Mouse (Mus musculus) cortical plate, adult 2 months (tissue): ENCODE measurements around the gene Hook2. TPM values are rescaled to one million over a fixed set of nuclear protein-coding genes. Genes with fewer than 3 reads are reported as not detected.

Experiments
- H3K27ac ChIP-seq: fragments of 200-500 bp; 2 replicates; pipeline ENCODE4 v1.5.1; 2012; ENCODE audit warnings: low read length, control low read depth, inconsistent platforms; ENCODE audit not compliant: insufficient read depth
- H3K4me1 ChIP-seq: fragments of 200-500 bp; 2 replicates; pipeline ENCODE4 v1.6.1; 2011; ENCODE audit warnings: low read length; ENCODE audit not compliant: control insufficient read depth, insufficient read depth
- H3K4me3 ChIP-seq: fragments of 200-500 bp; 2 replicates; pipeline ENCODE4 v1.5.1; 2011; ENCODE audit warnings: mild to moderate bottlenecking, low read length, control low read depth; ENCODE audit not compliant: insufficient read depth
- CTCF ChIP-seq: fragments of 200-500 bp; IDR thresholded peaks from 2 replicates; pipeline ENCODE4 v1.5.1; 2011; ENCODE audit warnings: mild to moderate bottlenecking, control low read depth, low read length; ENCODE audit not compliant: insufficient read depth; ENCODE audit errors: extremely low read depth
- POLR2A ChIP-seq: fragments of 200-500 bp; IDR thresholded peaks from 2 replicates; pipeline ENCODE4 v1.6.1; 2011; ENCODE audit warnings: mild to moderate bottlenecking, low read length, control low read depth; ENCODE audit not compliant: insufficient read depth; ENCODE audit errors: extremely low read depth
- polyA plus RNA-seq: library from polyadenylated mRNA; depleted of rRNA; stranded (reverse); fragments of >200 nt; gene quantifications from 2 replicates; pipeline ENCODE4 v1.2.3, GENCODE M21; 2012

Hook2 gene
- polyA plus RNA-seq, 1 experiment: 15.6 TPM

- Histone ChIP-seq H3K27ac (no peak overlapping the region), H3K4me3 (no peak overlapping the region), H3K4me1 (peaks cover 6% of the 10 kb centered on the region; the same call in 1 of the 2 replicates)
- TF ChIP-seq POLR2A (no peak), CTCF (no peak)
Observed at GRCm38 (mm10) chr8:84973079-84973478, 17.3 kb upstream of the Hook2 start.

DNA sequence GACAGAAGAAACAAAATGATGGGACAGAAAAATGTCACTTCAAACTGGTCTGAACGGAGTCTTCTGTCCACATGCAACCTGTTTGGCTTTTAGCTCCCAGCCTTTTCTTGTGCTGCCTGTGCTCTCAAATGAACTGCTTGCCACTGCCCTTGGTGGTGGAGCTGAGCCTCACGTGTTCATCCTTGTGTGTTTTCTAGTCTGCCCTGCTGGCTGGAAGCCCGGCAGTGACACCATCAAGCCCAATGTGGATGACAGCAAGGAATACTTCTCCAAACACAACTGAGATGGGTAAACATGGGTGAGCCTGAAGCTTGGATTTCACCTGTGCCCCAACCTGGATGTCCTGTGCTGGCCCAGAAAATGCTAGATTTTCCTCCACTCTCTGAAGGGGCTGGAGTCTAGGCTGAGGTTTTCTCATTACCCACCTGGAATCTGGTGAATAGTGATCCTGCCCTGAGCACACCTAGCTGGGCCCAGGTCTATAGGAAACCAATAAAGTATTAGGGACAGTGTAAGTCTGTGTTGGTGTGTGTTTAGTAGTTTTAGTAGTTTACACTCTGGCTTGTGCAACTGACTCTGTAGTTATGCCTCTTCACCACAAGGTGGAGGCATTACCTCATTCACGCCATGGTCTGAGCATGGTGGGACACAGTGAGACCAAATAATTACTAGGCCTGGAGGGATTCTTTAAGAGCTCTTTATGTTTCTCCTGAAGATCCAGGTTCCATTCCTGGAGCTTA lies 16.4 kb upstream of the Hook2 start:
- Histone ChIP-seq H3K4me3 (no peak overlapping the region), H3K4me1 (peaks cover 3% of the 10 kb centered on the region; the same call in 1 of the 2 replicates), H3K27ac (no peak overlapping the region)
- no peak for TF ChIP-seq POLR2A
- peak; percentile 98 for TF ChIP-seq CTCF

- peaks cover 3% of the 10 kb centered on the region; the same call in 1 of the 2 replicates for H3K4me1 ChIP-seq
- no peak overlapping the region for H3K27ac ChIP-seq
Observed at GRCm38 (mm10) chr8:84974543-84975142, 15.8 kb upstream of the Hook2 start.

GRCm38 (mm10) chr8:84975434-84975833 lies 15.0 kb upstream of the Hook2 start:
- Histone ChIP-seq H3K27ac (no peak overlapping the region), H3K4me1 (peaks cover 3% of the 10 kb centered on the region; the same call in 1 of the 2 replicates), H3K4me3 (peak overlapping the region; percentile 87; the same call in 1 of the 2 replicates)
- TF ChIP-seq CTCF: peak; percentile 84
- no peak for TF ChIP-seq POLR2A

More at GRCm38 (mm10) chr8:84974543-84975142, 15.8 kb upstream of the Hook2 start:
- no peak for TF ChIP-seq POLR2A
- TF ChIP-seq CTCF: no peak
- no peak overlapping the region for H3K4me3 ChIP-seq

DNA sequence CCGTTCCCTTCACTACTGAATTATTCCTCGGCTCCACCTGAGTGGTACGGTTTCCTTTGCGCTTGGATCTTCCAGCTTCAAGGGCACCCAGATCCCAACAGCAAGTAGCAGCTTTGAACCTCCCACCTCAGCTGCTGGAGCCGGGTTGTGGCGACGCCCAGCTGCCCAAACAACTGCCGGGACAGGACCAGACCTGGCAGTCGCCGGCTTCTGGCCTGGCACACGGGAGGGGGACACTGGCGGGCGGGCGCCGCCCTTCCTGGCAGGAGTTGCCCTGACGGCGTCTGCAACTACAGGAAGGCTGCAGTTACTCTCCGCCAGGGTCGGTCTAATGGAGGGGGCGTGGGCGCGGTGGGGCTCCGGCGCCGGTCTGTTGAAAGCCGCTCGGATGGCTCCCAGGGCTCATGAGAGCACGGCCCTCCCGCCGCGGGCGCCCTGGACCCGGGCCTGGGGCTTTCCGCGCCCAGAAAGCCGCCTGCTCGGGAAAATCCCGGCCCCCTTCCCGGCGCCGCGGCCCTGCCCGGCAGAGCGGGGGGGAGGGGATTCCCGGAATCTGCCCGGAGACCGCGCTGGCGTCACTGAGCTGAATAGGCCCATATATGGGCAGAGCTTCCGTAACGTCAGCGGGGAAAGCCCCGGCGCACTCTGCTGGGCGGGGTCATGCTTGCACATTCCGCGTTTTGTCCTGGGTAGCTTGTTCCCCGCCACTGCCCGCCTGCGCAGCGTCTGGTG lies 14.2 kb upstream of the Hook2 start:
- H3K4me1 ChIP-seq: peaks cover 1% of the 10 kb centered on the region; the same call in 1 of the 2 replicates
- peak overlapping the region; percentile 48; the same call in 1 of the 2 replicates for H3K27ac ChIP-seq
- peak overlapping the region; percentile 87 for H3K4me3 ChIP-seq

GRCm38 (mm10) chr8:84976763-84977434 lies 13.5 kb upstream of the Hook2 start:
- H3K4me3 ChIP-seq: peak overlapping the region; percentile 87
- TF ChIP-seq CTCF (no peak), POLR2A (no peak)
- H3K27ac ChIP-seq: peak overlapping the region; percentile 92
- H3K4me1 ChIP-seq: peaks cover 1% of the 10 kb centered on the region; the same call in 1 of the 2 replicates

More for the DNA sequence above, 14.2 kb upstream of the Hook2 start:
- TF ChIP-seq POLR2A (peak; percentile 80), CTCF (no peak)

DNA sequence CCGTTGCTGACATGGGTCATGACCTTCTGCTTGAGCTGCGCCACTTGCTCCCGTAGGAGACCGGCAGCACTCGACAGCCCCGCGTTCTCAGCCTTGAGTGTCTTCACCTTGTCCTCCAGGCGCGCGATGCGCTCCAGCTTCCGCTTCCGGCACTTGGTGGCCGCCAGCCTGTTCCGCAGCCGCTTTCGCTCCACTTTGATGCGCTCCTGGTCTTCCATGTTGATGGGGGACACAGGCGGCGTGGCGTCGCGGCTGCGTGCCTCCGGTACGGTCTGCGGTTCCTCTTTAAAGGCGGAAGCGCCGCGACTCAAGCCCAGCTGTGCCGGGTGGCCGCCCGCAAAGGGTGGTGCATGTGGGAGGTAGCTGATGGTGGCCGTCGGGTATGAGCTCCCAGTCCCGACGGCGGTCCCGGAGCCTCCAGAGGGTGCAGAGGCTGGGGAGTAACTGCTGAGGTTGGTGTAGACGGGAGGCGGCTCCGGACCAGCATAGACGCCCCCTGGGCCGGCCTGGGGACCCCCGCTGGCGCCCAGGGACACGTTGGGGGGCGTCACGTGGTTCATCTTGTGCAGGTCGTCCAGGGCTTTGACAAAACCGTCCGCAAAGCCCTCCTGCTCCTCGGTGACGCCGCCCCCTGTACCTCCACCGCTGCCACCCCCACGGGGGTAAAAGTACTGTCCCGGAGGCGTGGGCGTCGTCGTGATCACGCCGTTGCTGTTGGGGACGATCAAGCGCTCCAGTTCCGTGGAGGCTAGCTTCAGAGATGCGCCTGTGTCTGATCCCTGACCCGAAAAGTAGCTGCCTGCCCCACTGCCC lies 12.8 kb upstream of the Hook2 start:
- TF ChIP-seq POLR2A (peak; percentile 67), CTCF (no peak)
- peak overlapping the region; percentile 92 for H3K27ac ChIP-seq
- H3K4me1 ChIP-seq: peaks cover 1% of the 10 kb centered on the region; the same call in 1 of the 2 replicates

GRCm38 (mm10) chr8:84978248-84978940 lies 12.0 kb upstream of the Hook2 start, which contains the start of gene Junb:
Junb (minus strand) TSS chr8:84978718.
- Histone ChIP-seq H3K4me1 (peaks cover 1% of the 10 kb centered on the region; the same call in 1 of the 2 replicates), H3K27ac (peak within 1 kb of the TSS; percentile 92), H3K4me3 (peak within 1 kb of the TSS; percentile 87)
- TF ChIP-seq CTCF (no peak), POLR2A (peak; percentile 100)

More for the DNA sequence above, 12.8 kb upstream of the Hook2 start:
- peak overlapping the region; percentile 87 for H3K4me3 ChIP-seq
